Mouse (Mus musculus) MEL (cell line): ENCODE data around the gene Syt9. TPM values are rescaled to one million over a fixed set of nuclear protein-coding genes. Genes with fewer than 3 reads are reported as not detected.

ENCODE experiments used
- DNase-seq: peaks from one replicate; pipeline ENCODE4 v3.0.0; 2011; ENCODE audit warnings: low read depth, low spot score
- H3K27ac ChIP-seq: 2 replicates; pipeline ENCODE4 v1.5.1; 2012; ENCODE audit warnings: low read depth, mild to moderate bottlenecking, control low read depth, low read length, moderate library complexity; ENCODE audit not compliant: control insufficient read depth
- H3K27me3 ChIP-seq, 2 experiments: fragments of 150-350 bp in 1 of 2; sonication (generic) in 1 of 2; 2 replicates each; pipeline ENCODE4 v1.6.1; 2012; ENCODE audit warnings: low read length in 2 of 2, mild to moderate bottlenecking in 2 of 2, improper control_type of control experiment in 1 of 2, moderate library complexity in 1 of 2; ENCODE audit not compliant: insufficient read depth in 2 of 2, control insufficient read depth in 1 of 2
- H3K36me3 ChIP-seq, 2 experiments: 2 replicates each; pipeline ENCODE4 v1.6.1; 2012 to 2014; ENCODE audit warnings: low read length in 2 of 2, improper control_type of control experiment in 1 of 2, inconsistent platforms in 1 of 2, mild to moderate bottlenecking in 1 of 2; ENCODE audit not compliant: insufficient read depth in 2 of 2, control insufficient read depth in 1 of 2
- H3K4me1 ChIP-seq, 2 experiments: fragments of 150-350 bp in 1 of 2; sonication (generic) in 1 of 2; 2 replicates each; pipeline ENCODE4 v1.6.1; 2012; ENCODE audit warnings: low read length in 2 of 2, improper control_type of control experiment in 1 of 2, mild to moderate bottlenecking in 1 of 2; ENCODE audit not compliant: insufficient read depth in 2 of 2, control insufficient read depth in 1 of 2
- H3K4me3 ChIP-seq, 2 experiments: fragments of 150-350 bp in 1 of 2; sonication (generic) in 1 of 2; 2 replicates each; pipeline ENCODE4 v1.5.1; 2012; ENCODE audit warnings: low read depth in 2 of 2, low read length in 2 of 2, mild to moderate bottlenecking in 2 of 2, moderate library complexity in 2 of 2, control low read depth in 1 of 2, improper control_type of control experiment in 1 of 2; ENCODE audit not compliant: control insufficient read depth in 1 of 2, insufficient read depth in 1 of 2
- H3K79me2 ChIP-seq: 2 replicates; pipeline ENCODE4 v1.6.1; 2012; ENCODE audit warnings: mild to moderate bottlenecking, low read length, moderate library complexity; ENCODE audit not compliant: control insufficient read depth, poor library complexity, insufficient read depth
- H3K9ac ChIP-seq: 2 replicates; pipeline ENCODE4 v1.6.1; 2012; ENCODE audit warnings: low read depth, mild to moderate bottlenecking, control low read depth, low read length, moderate library complexity; ENCODE audit not compliant: control insufficient read depth, poor library complexity, severe bottlenecking
- H3K9me3 ChIP-seq: fragments of 150-350 bp; sonication (generic); replicated peaks from 2 replicates; pipeline ENCODE4 v1.6.1; 2012; ENCODE audit warnings: mild to moderate bottlenecking, low read length, improper control_type of control experiment, moderate library complexity; ENCODE audit not compliant: insufficient read depth
- BHLHE40 ChIP-seq: IDR thresholded peaks from 2 replicates; pipeline ENCODE4 v1.6.1; 2012; ENCODE audit warnings: low read depth, mild to moderate bottlenecking, inconsistent platforms, low read length, improper control_type of control experiment, borderline replicate concordance
- CHD2 ChIP-seq: IDR thresholded peaks from 2 replicates; pipeline ENCODE4 v1.6.1; 2011; ENCODE audit warnings: low read length, improper control_type of control experiment
- ELF1 ChIP-seq: IDR thresholded peaks from 2 replicates; pipeline ENCODE4 v1.6.1; 2014; ENCODE audit warnings: low read depth, mild to moderate bottlenecking, inconsistent platforms, low read length, improper control_type of control experiment, moderate library complexity
- EP300 ChIP-seq, 2 experiments: IDR thresholded peaks; 2 replicates each; pipeline ENCODE4 v1.6.1; 2011; ENCODE audit warnings: improper control_type of control experiment in 2 of 2, low read length in 2 of 2, low read depth in 1 of 2, mild to moderate bottlenecking in 1 of 2
- ETS1 ChIP-seq: IDR thresholded peaks from 2 replicates; pipeline ENCODE4 v1.6.1; 2012; ENCODE audit warnings: low read depth, mild to moderate bottlenecking, inconsistent platforms, low read length, improper control_type of control experiment, moderate library complexity
- GABPA ChIP-seq: IDR thresholded peaks from 2 replicates; pipeline ENCODE4 v1.6.1; 2012; ENCODE audit warnings: low read depth, mild to moderate bottlenecking, inconsistent platforms, low read length, improper control_type of control experiment, moderate library complexity
- HCFC1 ChIP-seq: IDR thresholded peaks from 2 replicates; pipeline ENCODE4 v1.6.1; 2012; ENCODE audit warnings: low read depth, mild to moderate bottlenecking, inconsistent platforms, low read length, improper control_type of control experiment, moderate library complexity
- JUND ChIP-seq: IDR thresholded peaks from 2 replicates; pipeline ENCODE4 v1.6.1; 2011; ENCODE audit warnings: low read depth, mild to moderate bottlenecking, improper control_type of control experiment, low read length
- MAX ChIP-seq: IDR thresholded peaks from 2 replicates; pipeline ENCODE4 v1.6.1; 2011; ENCODE audit warnings: low read length, improper control_type of control experiment
- MEF2A ChIP-seq: IDR thresholded peaks from 2 replicates; pipeline ENCODE4 v1.6.1; 2014; ENCODE audit warnings: low read depth, mild to moderate bottlenecking, inconsistent platforms, low read length, improper control_type of control experiment; ENCODE audit not compliant: poor library complexity, insufficient replicate concordance, severe bottlenecking; ENCODE audit errors: extremely low read depth
- MXI1 ChIP-seq: IDR thresholded peaks from 2 replicates; pipeline ENCODE4 v1.6.1; 2011; ENCODE audit warnings: mild to moderate bottlenecking, low read depth, low read length, improper control_type of control experiment
- MYB ChIP-seq: IDR thresholded peaks from 2 replicates; pipeline ENCODE4 v1.6.1; 2011; ENCODE audit warnings: mild to moderate bottlenecking, low read depth, low read length, improper control_type of control experiment
- MYC ChIP-seq: IDR thresholded peaks from 2 replicates; pipeline ENCODE4 v1.6.1; 2011; ENCODE audit warnings: low read depth, mild to moderate bottlenecking, low read length, improper control_type of control experiment, moderate library complexity
- NELFE ChIP-seq: IDR thresholded peaks from 2 replicates; pipeline ENCODE4 v1.6.1; 2011; ENCODE audit warnings: low read depth, low read length, improper control_type of control experiment
- POLR2A ChIP-seq, 2 experiments: IDR thresholded peaks; 2 replicates each; pipeline ENCODE4 v1.6.1; 2011 to 2012; ENCODE audit warnings: low read length in 2 of 2, mild to moderate bottlenecking in 2 of 2, control low read depth in 1 of 2, improper control_type of control experiment in 1 of 2, low read depth in 1 of 2, moderate library complexity in 1 of 2; ENCODE audit not compliant: control insufficient read depth in 1 of 2, insufficient read depth in 1 of 2, poor library complexity in 1 of 2
- RAD21 ChIP-seq: IDR thresholded peaks from 2 replicates; pipeline ENCODE4 v1.6.1; 2011; ENCODE audit warnings: mild to moderate bottlenecking, low read depth, low read length, improper control_type of control experiment
- RCOR1 ChIP-seq: IDR thresholded peaks from 2 replicates; pipeline ENCODE4 v1.6.1; 2012; ENCODE audit warnings: low read depth, mild to moderate bottlenecking, inconsistent platforms, low read length, improper control_type of control experiment
- SIN3A ChIP-seq: IDR thresholded peaks from 2 replicates; pipeline ENCODE4 v1.6.1; 2012; ENCODE audit warnings: low read length, improper control_type of control experiment, inconsistent platforms
- SMC3 ChIP-seq: IDR thresholded peaks from 2 replicates; pipeline ENCODE4 v1.6.1; 2011; ENCODE audit warnings: low read depth, low read length, improper control_type of control experiment
- TAL1 ChIP-seq: IDR thresholded peaks from 2 replicates; pipeline ENCODE4 v1.6.1; 2012; ENCODE audit warnings: mild to moderate bottlenecking, inconsistent platforms, low read length, moderate library complexity, mixed read lengths
- TBP ChIP-seq: IDR thresholded peaks from 2 replicates; pipeline ENCODE4 v1.8.0; 2011; ENCODE audit warnings: low read depth, low read length, improper control_type of control experiment
- TCF12 ChIP-seq: IDR thresholded peaks from 2 replicates; pipeline ENCODE4 v1.6.1; 2014; ENCODE audit warnings: low read depth, mild to moderate bottlenecking, inconsistent platforms, low read length, improper control_type of control experiment, moderate library complexity
- USF1 ChIP-seq: IDR thresholded peaks from 2 replicates; pipeline ENCODE4 v1.6.1; 2014; ENCODE audit warnings: low read depth, mild to moderate bottlenecking, inconsistent platforms, low read length, improper control_type of control experiment, moderate library complexity
- USF2 ChIP-seq, 2 experiments: IDR thresholded peaks; 2 replicates each; pipeline ENCODE4 v1.6.1; 2011 to 2012; ENCODE audit warnings: improper control_type of control experiment in 2 of 2, low read length in 2 of 2, borderline replicate concordance in 1 of 2, inconsistent platforms in 1 of 2, low read depth in 1 of 2, mild to moderate bottlenecking in 1 of 2; ENCODE audit not compliant: insufficient read depth in 1 of 2
- ZC3H11A ChIP-seq: IDR thresholded peaks from 2 replicates; pipeline ENCODE4 v1.6.1; 2012; ENCODE audit warnings: low read depth, mild to moderate bottlenecking, inconsistent platforms, low read length, improper control_type of control experiment
- ZKSCAN1 ChIP-seq: IDR thresholded peaks from 2 replicates; pipeline ENCODE4 v1.6.1; 2012; ENCODE audit warnings: low read depth, mild to moderate bottlenecking, inconsistent platforms, low read length, improper control_type of control experiment, moderate library complexity
- ZMIZ1 ChIP-seq: IDR thresholded peaks from 2 replicates; pipeline ENCODE4 v1.6.1; 2012; ENCODE audit warnings: low read depth, mild to moderate bottlenecking, inconsistent platforms, low read length, improper control_type of control experiment, moderate library complexity
- polyA plus RNA-seq, 2 experiments: library from polyadenylated mRNA; stranded (reverse) in 1 of 2; unstranded in 1 of 2; fragments of >175 nt in 1 of 2; fragments of >200 nt in 1 of 2; gene quantifications; 2 replicates each; pipeline versions ENCODE4 v1.2.1 to v1.2.4; 2012; ENCODE audit warnings: low replicate concordance in 2 of 2, low read depth in 1 of 2; ENCODE audit not compliant: insufficient read length in 2 of 2, insufficient read depth in 1 of 2, missing spikeins in 1 of 2
- total RNA-seq: library from RNA; depleted of rRNA; stranded (reverse); fragments of 300-350 nt; gene quantifications from 2 replicates; pipeline ENCODE4 v1.2.3, GENCODE M21; 2012

The Syt9 gene
- total and polyA plus RNA-seq, 3 experiments, result not detected

GRCm38 (mm10) chr7:107339560-107340057 is 30.9 kb upstream of the Syt9 start:
- no peaks in the 10 kb centered on the region for H3K79me2 ChIP-seq
- H3K9ac ChIP-seq, result no peak overlapping the region
- DNase-seq, result no peak
- H3K4me1 ChIP-seq, result no peaks in the 10 kb centered on the region
- no peak overlapping the region for H3K27ac ChIP-seq
- H3K36me3 ChIP-seq, result no peaks in the 10 kb centered on the region
- TF ChIP-seq MAX, result no peak
- no peak for TF ChIP-seq ZMIZ1
- no peak for TF ChIP-seq TBP
- TF ChIP-seq JUND, result no peak
- no peak for TF ChIP-seq POLR2A (IDR thresholded peaks at IDR 0.05; ENCODE audit: control insufficient read depth in 1 of 2, insufficient read depth in 1 of 2, low read depth in 1 of 2, low read length in 2 of 2, poor library complexity in 1 of 2)
- no peak for TF ChIP-seq TAL1
- TF ChIP-seq ZKSCAN1, result no peak
- no peak for TF ChIP-seq GABPA
- TF ChIP-seq NELFE, result no peak
- TF ChIP-seq MYC, result no peak
- no peak for TF ChIP-seq ZC3H11A
- TF ChIP-seq USF1, result no peak
- H3K9me3 ChIP-seq, result no peaks in the 10 kb centered on the region
- no peaks in the 10 kb centered on the region for H3K27me3 ChIP-seq
- H3K4me3 ChIP-seq, result no peak overlapping the region

GRCm38 (mm10) chr7:107340221-107340620 is 30.3 kb upstream of the Syt9 start:
- H3K27me3 ChIP-seq, result no peaks in the 10 kb centered on the region
- H3K27ac ChIP-seq, result no peak overlapping the region

GRCm38 (mm10) chr7:107341519-107342190 is 28.9 kb upstream of the Syt9 start:
- DNase-seq, result no peak
- H3K4me1 ChIP-seq, result no peaks in the 10 kb centered on the region
- TF ChIP-seq GABPA, result no peak
- TF ChIP-seq CHD2, result no peak
- TF ChIP-seq USF2 (IDR thresholded peaks at IDR 0.05; ENCODE audit: borderline replicate concordance in 1 of 2, insufficient read depth in 1 of 2, low read depth in 1 of 2, low read length in 2 of 2), result no peak
- no peak for TF ChIP-seq ELF1
- no peak for TF ChIP-seq MAX
- no peak for TF ChIP-seq EP300 (IDR thresholded peaks at IDR 0.05; ENCODE audit: low read depth in 1 of 2, low read length in 2 of 2)
- no peak for TF ChIP-seq ETS1
- TF ChIP-seq POLR2A (IDR thresholded peaks at IDR 0.05; ENCODE audit: control insufficient read depth in 1 of 2, insufficient read depth in 1 of 2, low read depth in 1 of 2, low read length in 2 of 2, poor library complexity in 1 of 2), result no peak
- TF ChIP-seq BHLHE40, result no peak
- no peak for TF ChIP-seq RCOR1
- TF ChIP-seq SIN3A, result no peak
- TF ChIP-seq MYB, result no peak
- no peak for TF ChIP-seq ZMIZ1
- no peak for TF ChIP-seq MYC
- no peak for TF ChIP-seq SMC3
- H3K9me3 ChIP-seq, result no peaks in the 10 kb centered on the region
- H3K79me2 ChIP-seq, result no peaks in the 10 kb centered on the region
- no peak overlapping the region for H3K4me3 ChIP-seq
- no peaks in the 10 kb centered on the region for H3K36me3 ChIP-seq
- no peak overlapping the region for H3K9ac ChIP-seq
- H3K27me3 ChIP-seq, result no peaks in the 10 kb centered on the region
- no peak overlapping the region for H3K27ac ChIP-seq

More at GRCm38 (mm10) chr7:107340221-107340620, 30.3 kb upstream of the Syt9 start:
- H3K36me3 ChIP-seq, result no peaks in the 10 kb centered on the region
- no peaks in the 10 kb centered on the region for H3K79me2 ChIP-seq
- no peak for DNase-seq
- no peak overlapping the region for H3K9ac ChIP-seq
- TF ChIP-seq MEF2A, result no peak
- TF ChIP-seq ETS1, result no peak
- TF ChIP-seq MXI1, result no peak
- TF ChIP-seq HCFC1, result no peak
- no peak for TF ChIP-seq MYC
- no peak for TF ChIP-seq ELF1
- no peak for TF ChIP-seq RAD21
- no peak for TF ChIP-seq TCF12
- TF ChIP-seq MAX, result no peak
- no peaks in the 10 kb centered on the region for H3K4me1 ChIP-seq
- H3K9me3 ChIP-seq, result no peaks in the 10 kb centered on the region
- no peak overlapping the region for H3K4me3 ChIP-seq
